Mouse (Mus musculus) retina, postnatal 7 days (tissue): ENCODE data around the gene Gramd1b.

ENCODE experiments used
- DNase-seq: peaks from one replicate; pipeline ENCODE4 v3.0.0-alpha.2; 2012; ENCODE audit warnings: low read depth, low spot score

The Gramd1b gene

DNA sequence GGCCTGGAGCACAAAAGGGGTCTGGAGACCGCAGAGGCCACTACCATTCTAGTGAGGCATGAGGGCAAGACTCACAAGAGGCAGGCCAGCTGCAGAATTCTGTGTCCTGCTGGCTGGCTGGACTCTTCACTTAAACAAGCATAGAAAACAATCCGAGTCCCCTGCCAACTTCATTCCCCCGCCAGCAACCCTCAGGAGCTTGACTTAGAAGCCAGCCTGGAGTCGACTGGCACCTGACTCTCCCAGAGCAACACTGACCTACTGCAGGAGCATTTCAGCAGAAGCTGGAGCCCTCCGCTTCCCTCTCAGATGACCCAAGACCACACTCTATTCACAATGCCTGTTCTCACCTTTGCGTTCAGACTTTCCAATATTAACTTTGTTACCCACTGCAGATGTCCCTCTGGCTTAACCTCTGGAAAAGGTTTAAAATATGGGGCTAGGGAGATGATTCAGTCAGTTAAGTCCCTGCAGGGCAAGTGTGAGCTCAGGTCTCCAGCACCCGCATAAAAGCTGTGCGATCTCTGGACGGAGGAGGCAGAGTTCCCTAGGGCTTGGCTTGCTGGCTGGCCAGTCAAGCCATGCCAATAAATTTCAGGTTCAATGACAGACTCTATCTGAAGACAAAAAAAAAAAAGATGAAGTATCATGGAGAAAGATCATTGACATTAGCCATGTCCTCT, 104.8 kb downstream of the Gramd1b start:
- no peak for DNase-seq

GRCm38 (mm10) chr9:40424874-40425273, 106.3 kb downstream of the Gramd1b start:
- DNase-seq, result no peak

GRCm38 (mm10) chr9:40423427-40423867, 107.7 kb downstream of the Gramd1b start:
- DNase-seq, result no peak

DNA sequence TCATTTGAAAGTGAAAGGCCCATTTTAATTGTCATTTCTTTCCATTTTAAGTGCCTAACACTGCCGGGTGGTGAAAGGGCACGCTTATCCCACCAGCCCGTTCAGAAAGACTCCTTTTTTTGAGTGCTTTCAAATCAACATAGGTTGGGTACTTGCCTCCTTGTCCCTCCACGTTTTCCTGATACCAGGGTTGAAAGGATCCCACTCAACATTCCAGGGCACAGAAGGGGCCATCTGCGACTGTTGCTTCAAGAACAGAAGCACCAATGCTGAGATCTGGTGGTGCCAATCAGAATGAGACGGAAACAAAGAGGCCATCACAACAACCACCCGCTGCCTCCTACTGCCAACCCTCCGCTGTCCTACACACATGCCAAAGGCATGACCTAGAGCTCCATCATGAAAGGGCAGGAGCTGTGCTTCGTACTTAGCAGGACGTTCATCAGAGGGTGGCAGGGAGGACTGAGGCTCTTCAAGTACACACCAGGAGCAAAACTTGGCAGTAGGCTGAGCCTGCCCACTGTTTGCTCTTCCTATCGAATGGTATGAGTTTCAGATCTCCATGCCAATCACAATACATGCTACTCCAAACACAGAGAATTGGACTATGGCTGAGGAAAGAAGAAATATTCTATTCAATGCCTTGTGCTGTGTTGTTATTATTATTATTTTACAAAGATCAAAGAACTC, 108.7 kb downstream of the Gramd1b start:
- DNase-seq, result no peak

DNA sequence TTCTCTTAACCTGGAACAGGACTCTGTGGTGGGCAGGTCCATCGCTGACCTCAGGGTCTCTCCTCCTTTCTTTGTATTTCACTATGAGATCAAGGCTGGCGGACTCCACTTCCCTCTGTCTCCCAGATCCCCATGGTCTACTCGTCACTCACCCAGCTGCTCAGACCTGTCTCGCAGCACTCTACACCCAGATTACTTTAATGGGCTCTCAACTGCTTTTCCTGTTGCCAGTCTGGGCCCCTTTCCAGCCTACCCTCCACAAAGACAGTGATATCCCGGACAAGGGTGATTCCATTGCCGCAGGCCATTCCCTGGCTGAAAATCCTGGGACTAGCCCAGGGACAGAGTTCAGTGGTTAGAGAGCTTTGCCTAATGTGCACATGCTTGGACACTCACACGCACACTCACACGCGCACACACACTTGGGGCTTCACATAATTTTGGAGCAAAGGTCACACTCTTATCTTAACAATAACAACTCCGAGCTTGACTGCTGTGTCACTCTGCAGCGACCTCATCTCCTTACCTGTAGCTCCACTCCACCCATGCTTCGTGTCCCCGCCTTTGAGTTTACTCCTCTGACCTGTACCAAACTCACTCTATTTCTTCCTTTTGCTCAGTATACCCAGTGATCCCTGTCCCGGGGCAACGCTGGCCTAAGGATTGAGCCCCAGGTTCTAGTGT, 110.4 kb downstream of the Gramd1b start:
- no peak for DNase-seq

GRCm38 (mm10) chr9:40418803-40419202, 112.4 kb downstream of the Gramd1b start:
- DNase-seq, result no peak

- DNase-seq, result no peak
Observed at GRCm38 (mm10) chr9:40416150-40416549, 115.0 kb downstream of the Gramd1b start.

- peak; percentile 77 for DNase-seq
Observed at GRCm38 (mm10) chr9:40414904-40415766, 116.0 kb downstream of the Gramd1b start.

- peak; percentile 51 for DNase-seq
Observed at GRCm38 (mm10) chr9:40414498-40414903, 116.7 kb downstream of the Gramd1b start.

- DNase-seq, result no peak
Observed at GRCm38 (mm10) chr9:40413601-40414000, 117.6 kb downstream of the Gramd1b start.

- no peak for DNase-seq
Observed at GRCm38 (mm10) chr9:40412931-40413330, 118.3 kb downstream of the Gramd1b start.

GRCm38 (mm10) chr9:40412246-40412645, 118.9 kb downstream of the Gramd1b start:
- DNase-seq, result no peak

GRCm38 (mm10) chr9:40410895-40411294, 120.3 kb downstream of the Gramd1b start:
- no peak for DNase-seq

GRCm38 (mm10) chr9:40409071-40409470, 122.1 kb downstream of the Gramd1b start:
- no peak for DNase-seq

DNA sequence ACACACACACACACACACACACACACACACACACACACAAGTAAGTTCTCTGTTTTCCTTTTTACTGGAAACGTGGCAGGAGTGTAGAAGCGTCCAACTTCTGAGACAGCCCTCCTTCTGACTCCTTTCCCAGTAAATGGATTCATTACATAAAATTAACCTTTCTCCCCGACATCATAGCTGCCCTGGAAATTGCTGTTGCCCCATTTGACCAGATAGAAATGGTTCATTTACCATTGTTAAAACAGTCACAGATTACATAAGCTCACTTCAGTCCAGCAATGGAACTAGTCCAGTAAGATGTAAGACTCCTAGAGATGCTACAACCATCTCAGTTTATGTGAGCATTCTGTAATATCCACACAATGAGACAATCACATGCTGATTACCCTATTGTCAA, 122.8 kb downstream of the Gramd1b start:
- no peak for DNase-seq

- no peak for DNase-seq
Observed at GRCm38 (mm10) chr9:40407876-40408275, 123.3 kb downstream of the Gramd1b start.

- DNase-seq, result no peak
Observed at GRCm38 (mm10) chr9:40405804-40406203, 125.4 kb downstream of the Gramd1b start.

- DNase-seq, result no peak
Observed at GRCm38 (mm10) chr9:40405263-40405662, 125.9 kb downstream of the Gramd1b start.

DNA sequence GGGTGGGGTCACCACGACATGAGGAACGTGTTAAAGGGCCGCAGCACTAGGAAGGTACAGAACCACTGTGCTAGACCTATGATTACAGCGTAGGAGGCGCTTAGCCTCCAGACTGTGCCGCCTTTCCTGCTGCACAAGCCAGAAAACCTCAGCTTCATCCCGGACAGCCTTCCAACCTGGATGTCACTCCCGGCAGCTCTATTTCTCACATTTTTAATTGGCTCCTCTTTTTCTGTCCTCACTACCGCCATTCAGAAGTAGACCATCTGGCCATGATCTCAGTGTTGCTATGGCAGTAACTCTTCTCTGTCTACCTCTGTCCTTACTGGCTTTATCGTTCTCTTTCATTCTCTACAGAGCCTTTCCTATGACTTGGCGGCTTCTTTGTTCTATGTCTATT, 126.5 kb downstream of the Gramd1b start:
- no peak for DNase-seq

GRCm38 (mm10) chr9:40403750-40404149, 127.4 kb downstream of the Gramd1b start:
- no peak for DNase-seq

DNA sequence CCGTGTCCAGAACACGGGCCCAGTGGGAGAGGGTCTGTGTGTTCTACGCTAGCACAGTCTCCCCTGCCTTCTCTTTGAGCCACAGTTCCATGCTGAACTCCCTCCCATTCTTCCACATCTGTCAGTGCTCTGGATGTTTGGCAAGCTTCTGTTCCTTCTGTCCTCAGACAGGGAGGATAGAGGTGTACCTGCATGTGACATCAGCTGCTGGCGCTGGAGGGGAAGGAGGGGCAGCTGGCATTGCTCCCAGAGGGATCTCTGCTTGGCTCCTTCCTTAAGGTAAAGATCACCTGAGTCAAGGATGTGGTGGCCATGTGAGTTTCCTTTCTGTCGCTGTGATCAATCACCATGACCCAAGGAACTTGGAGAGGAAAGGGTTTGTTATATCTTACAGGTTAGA, 129.4 kb downstream of the Gramd1b start:
- DNase-seq, result no peak

DNA sequence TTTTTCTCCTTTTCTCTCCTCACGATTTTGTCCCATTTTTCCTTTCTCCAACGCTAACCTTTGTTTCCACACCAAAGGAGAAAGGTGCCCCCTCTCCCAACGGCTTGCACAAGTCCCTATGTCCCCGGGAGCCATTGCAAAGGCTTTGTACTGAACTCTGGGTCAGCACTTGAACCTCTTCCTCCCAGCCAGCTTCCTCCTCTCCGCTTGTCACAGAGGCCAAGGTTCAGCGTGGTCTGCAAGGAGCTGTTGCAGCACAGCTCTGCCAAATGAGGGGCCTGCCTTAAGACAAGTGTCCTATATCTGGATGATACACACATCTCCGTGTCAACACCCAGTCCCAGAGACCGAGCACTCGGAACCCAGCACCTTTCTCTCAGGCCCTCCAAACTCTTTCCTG, 130.3 kb downstream of the Gramd1b start:
- no peak for DNase-seq
